Mouse (Mus musculus) common myeloid progenitor, adult 5-6 weeks (primary cell): ENCODE measurements around the gene Tmem141. TPM values are rescaled to one million over a fixed set of nuclear protein-coding genes. Genes with fewer than 3 reads are reported as not detected.

Experiments
- ATAC-seq: replicated peaks from 2 replicates; pipeline ENCODE4 v1.8.0; 2016; ENCODE audit warnings: low read depth, mild to moderate bottlenecking, moderate TSS enrichment, inconsistent platforms; ENCODE audit not compliant: poor library complexity, severe bottlenecking
- total RNA-seq: library from RNA; stranded (forward); fragments of 200-1000, 187-1606 nt; gene quantifications from 2 replicates; pipeline ENCODE4 v1.2.3, GENCODE M21; 2017

Tmem141 gene
- total RNA-seq, 1 experiment from 2014 or later = 6.4 TPM

DNA sequence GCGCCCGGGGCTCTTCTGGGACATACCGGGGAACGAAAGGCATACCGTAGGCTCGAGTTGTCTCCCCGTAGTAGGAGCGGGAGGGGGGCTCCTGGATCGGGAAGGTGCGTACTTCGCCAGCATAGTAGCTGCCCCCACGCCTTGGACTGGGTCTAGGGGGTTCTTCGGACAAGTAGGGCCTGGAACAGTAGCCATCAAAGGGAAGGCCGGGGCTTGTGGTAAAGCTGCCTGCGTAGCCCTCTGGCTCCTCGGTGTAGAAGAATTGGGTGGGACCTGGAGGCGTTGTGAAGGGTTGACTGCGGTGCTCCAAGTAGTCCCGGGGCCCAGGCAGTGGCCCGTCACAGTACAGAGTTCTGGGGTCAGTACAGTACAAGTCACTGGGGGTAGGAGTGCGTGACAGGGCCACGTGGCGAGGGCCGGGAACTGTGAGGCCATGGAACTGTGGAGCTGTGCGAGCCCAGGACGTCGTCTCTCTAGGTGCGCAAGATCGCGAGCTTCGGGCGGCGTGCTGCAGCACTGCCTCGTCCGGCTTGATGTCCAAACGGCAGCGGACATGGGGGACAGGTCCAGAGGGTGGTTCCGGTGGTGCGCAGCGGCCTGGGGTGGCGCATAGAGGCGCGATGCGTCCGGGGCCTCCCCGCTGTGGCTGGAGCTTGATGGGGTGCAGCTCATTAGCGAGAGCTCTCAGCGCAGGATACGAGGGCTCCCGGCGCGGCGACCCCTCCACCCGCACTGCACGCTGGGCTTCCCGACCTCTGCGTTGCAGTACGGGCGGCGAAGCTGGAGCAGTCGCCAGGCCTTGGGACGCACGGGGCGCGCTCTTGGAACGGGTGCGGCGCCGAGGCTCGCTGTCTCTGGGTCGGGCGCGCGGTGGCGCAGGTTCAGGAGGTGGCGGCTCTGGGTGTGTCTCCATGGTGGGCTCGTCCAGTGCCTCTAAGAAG lies 42.7 kb downstream of the Tmem141 start:
- ATAC-seq = no peak

DNA sequence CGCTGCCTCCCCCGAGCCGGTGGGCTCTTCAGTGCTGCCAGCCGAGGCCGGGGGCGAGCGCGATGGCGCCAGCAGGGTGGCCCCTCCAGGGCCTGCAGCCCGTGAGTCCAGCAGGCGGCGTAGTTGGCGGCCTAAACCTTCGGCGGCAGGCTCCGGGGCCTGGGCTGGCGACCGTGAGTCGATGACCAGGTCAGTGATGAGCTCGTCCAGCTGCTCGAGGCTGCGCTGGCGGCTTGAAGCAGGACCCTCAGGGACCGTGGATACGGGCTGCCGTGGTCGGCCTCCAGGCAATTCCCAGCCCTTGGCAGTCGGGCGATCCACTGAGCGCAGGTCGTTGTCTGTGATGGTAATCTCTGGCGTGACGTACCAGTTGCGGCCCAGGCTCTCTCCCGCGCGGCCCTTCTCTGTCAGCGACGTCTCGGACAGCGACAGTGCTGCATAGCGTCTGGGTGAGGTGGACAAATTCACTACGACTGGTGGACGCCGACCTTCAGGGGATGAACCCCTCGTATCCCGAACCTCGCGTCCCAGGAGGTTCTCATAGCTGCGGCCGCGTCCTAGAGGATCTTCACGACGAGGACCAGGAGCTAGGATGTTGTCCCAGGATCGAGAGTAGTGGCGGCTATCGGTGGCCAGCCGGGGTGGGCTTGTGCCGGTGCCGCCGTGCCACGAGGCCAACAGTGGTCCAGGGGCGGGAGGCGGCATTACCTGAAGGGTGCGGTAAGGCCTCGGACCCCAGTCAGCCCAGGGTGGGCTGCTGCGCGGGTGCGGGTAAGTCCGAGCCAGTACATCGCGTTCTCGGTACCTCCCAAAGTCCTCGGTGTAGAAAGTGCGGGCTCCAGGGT lies 43.6 kb downstream of the Tmem141 start:
- ATAC-seq = no peak

DNA sequence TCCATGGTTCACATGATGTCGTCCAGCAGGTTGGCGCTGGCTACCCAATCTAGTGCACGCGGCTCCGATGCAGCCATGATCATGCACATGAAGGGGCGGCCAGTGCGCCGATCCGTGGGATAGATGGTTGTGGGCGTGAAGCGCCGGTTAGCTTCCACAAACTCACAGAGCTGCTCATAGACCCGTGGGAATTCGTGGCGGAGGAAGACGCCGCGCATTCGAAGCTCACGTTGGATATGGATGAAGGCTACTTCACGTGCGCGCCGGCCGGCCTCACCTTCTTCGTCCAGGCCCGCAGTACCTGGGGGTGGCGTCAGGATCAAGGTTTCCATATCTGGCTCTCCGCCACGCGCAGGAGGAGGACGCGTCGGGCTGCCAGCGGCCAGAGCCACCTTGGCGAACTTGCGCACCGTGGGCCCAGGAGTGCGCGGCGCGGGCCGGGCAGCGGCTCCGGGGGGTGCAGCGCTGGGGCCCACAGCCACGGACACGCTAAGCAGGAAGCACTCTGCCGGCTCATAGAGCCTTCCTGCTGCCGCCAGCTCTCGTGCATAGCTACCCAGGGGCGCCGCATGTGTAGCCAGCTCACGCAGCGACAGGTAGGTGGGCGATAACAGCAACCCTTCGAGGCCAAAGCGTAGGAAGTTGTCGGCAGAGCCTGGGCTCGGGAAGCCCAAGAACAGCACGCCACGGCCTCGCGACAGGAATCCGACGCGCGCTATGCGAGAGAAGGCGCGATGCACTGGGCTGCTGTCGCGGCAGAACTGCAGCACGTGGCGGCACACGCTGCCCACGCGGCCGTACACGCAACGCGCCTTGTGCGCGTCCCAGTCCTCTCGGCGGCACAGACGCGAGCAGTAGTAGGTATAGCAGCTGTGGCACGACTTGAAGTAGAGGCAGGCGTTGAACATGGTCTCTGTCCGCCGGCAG lies 44.6 kb downstream of the Tmem141 start:
- ATAC-seq = no peak

DNA sequence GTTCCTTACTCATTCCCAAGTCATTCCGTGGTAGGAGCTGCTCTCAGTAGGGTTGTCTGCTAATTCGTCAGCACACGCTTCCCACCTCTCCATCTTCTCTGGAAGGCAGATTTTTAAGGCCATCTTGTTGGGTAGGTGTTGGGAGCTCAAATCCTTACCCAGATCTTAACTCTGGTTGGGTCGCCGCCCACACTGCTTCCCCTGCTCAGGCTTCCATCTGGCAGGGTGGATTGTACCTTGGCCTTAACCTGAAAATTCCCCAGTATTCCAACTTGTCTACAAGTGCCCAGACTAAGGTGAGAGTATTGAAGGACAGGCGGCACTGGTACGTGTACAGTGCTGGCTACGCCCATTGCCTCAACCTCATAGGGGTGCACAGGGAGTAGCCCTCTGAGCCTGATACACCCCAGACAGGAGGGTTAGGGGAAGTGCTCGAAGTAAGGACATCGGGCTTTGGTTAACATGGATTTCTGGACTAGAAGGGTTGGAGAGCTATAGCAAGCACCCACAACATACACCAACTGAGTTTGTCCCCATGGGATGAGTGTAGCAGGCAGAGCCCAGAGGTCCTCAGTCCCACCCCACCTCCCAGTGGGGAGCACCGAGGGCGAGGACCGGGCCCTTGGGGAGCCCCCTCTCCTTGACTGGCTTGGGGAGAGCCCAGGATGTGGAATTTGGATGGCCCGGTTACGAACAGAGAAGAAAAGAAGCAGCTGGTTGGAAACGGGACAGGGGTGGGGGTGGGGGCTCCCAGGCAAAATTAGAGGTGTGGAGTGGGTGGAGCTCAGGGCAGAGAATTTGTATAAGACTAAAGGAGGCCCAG lies 45.6 kb downstream of the Tmem141 start:
- no peak for ATAC-seq

DNA sequence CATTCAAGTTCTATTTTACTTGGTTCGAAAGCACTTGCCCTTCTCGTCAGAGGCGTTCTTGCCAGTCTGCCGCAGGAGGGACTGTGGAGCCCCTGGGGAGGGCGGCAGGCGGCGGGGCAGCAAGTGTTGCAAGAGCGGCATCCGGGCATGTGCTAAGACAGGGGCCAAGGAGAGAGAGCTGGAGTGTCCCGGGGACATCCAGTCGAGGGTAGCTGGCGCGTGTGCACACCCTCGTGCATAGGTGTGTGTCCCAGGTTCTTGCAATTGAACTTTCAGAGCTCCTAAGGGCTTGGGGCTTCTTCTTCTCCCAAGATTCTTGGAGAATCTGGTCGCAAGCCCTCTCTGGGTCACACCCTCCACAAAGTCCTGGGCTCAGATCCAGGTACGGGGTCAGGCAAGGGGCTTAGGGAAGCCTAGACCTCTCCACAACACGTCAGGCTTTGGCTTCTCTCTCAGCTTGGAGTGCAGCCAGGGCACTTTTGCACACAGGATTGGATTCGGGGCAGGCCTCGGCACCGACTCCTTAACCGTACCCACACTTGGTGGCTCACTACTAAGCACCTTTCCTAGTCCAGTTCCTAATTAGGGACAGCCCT lies 46.3 kb downstream of the Tmem141 start:
- 0 out of 2 replicates have a peak, but pooled peaks have one; percentile 13 for ATAC-seq

DNA sequence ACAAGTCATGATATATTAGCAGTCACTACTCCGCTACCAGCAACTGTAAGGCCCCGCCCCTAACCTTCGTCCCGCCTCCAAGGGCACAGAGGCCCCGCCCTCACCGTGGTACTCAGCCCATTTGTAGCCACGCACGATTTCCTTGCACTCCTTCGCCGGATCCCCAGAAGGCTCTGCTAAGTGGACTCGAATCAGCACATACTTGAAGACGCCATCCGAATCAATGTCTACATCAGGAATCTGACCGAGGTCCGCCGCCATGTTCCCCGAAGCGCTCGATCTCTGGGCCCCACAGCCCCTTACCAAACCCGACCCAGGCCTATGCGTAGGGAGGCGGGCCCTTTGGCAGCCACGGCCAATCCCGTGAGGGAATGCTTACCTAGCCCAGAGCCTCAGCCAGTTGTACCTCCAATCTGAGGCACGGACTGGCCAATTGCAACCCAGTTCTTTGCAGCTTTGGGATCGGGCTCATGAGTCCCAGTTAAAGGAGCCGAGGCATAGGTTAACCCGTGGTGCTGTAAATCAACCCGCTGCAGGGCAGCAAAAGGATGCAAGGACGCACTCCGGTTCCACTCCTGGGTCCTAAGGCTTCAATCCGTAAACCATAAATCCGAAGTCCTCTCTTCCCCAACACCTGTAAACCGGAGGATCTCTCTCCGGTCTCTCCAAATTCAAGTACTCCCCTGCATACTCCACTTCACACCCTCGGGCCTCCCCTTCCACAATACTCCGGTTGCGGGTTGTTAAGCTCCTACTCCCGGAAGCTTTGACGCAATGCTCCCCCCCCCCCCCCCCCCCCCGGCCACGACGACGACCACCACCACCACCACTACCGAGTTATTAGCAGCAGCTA lies 47.0 kb downstream of the Tmem141 start, which contains the start of the genes Mamdc4 and Phpt1:
Gene Mamdc4, minus strand, starts transcription at position 267 of the 853 bp plus-strand sequence.
Gene Phpt1, minus strand, starts transcription at position 646 of the 853 bp plus-strand sequence.
- peak; percentile 90 for ATAC-seq

DNA sequence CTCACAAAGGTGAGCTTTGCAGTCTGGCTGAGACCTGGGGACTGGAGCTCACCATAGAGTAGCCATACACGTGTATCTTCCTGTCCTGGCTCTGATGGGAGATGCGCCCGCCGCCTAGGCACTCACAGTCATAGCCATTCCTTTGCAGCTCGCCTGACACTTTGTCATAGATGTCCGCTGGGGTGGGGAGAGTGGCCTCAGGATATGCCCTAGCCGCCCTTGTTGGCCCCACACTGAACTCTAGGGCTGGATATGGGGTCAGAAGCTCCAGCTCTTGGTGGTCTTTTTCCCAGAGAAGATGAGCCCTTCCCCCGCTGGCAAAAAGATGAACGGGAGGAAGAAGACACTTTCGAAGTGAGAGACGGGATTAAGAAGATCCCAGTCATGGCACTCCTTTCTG lies 47.7 kb downstream of the Tmem141 start:
- ATAC-seq = no peak

DNA sequence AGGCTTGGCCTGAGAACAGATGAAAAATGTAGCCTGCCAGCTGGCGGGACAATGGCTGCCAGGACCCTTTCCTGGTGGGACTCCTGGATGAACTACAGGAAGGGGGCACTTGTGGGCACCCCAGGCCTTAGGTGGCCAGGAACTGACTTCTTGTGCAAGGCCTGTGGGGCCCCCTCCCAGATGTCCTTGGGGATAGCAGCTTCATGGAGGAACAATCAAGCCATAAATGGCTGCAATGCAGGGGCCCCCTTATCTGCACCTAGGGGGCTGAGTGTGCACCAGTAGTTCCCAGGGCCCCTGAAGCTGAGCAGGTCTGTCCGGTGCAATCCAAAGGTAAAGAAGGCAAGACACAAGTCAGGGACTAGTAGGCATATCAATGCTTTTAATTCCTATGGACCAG lies 48.7 kb downstream of the Tmem141 start:
- no peak for ATAC-seq

DNA sequence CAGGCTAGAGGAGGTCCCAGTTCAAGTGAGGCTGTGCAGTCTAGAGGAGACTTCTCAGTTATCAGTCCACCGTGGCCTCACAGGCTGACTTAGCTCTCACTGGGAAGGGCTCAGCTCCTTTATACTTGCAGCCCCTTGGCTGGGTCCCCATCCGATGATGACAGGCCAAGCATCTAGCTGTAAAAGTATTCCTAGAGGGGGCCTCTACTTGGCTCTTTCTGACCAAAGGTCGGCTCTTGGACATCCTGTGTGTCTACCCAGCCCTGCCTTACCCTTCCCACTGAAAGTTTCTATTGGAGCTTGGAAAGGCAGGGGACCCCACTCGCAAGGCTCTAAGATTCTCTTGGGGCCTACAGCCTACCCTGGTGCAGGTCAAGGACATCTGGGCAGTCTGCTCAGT lies 50.6 kb downstream of the Tmem141 start:
- ATAC-seq = no peak

Other genes with a start within 250 kb of the Tmem141 start
- 15.1 and 17.4 TPM in 2 replicates for gene Sapcd2, start 249.7 kb downstream of the Tmem141 start, total RNA-seq
- gene Entpd2, start 226.1 kb downstream of the Tmem141 start, total RNA-seq = not detected in 2 replicates
- gene Npdc1, start 222.7 kb downstream of the Tmem141 start, total RNA-seq = 0.64 TPM in 1 of 2 replicates, not detected in the other
- gene Fut7, start 198.7 kb downstream of the Tmem141 start, total RNA-seq = 23.5 and 27.8 TPM in 2 replicates
- gene Abca2, start 193.3 kb downstream of the Tmem141 start, total RNA-seq = 31.5 and 49.9 TPM in 2 replicates
- gene Clic3, start 165.2 kb downstream of the Tmem141 start, total RNA-seq = not detected in 2 replicates
- gene Paxx, start 160.9 kb downstream of the Tmem141 start, total RNA-seq = 19.8 and 29.1 TPM in 2 replicates
- gene Ptgds, start 152.0 kb downstream of the Tmem141 start, total RNA-seq = 4.1 TPM in 1 of 2 replicates, not detected in the other
- not detected in 2 replicates for gene Lcn12, start 128.1 kb downstream of the Tmem141 start, total RNA-seq
- gene Fbxw5, start 121.3 kb downstream of the Tmem141 start, total RNA-seq = 16.6 and 21.4 TPM in 2 replicates
- gene C8g, start 120.3 kb downstream of the Tmem141 start, total RNA-seq = 0.19 and 2.7 TPM in 2 replicates
- 11.5 and 15.8 TPM in 2 replicates for gene Traf2, start 75.1 kb downstream of the Tmem141 start, total RNA-seq
- 57.2 and 84.7 TPM in 2 replicates for gene Edf1, start 64.2 kb downstream of the Tmem141 start, total RNA-seq
- gene Mamdc4, start 47.2 kb downstream of the Tmem141 start, total RNA-seq = 3.4 TPM in 1 of 2 replicates, not detected in the other
- gene Phpt1, start 46.8 kb downstream of the Tmem141 start, total RNA-seq = 33.5 and 40.8 TPM in 2 replicates
- gene Ajm1, start 40.2 kb downstream of the Tmem141 start, total RNA-seq = 0.55 TPM in 1 of 2 replicates, not detected in the other
- gene Rabl6, start 13.5 kb downstream of the Tmem141 start, total RNA-seq = 78.2 and 83.9 TPM in 2 replicates
- not detected in 2 replicates for gene Ccdc183, start 4.3 kb downstream of the Tmem141 start, total RNA-seq
- gene Fcna, start 6.0 kb upstream of the Tmem141 start, total RNA-seq = 1.6 and 2.4 TPM in 2 replicates
- not detected in 2 replicates for gene Lcn8, start 31.1 kb upstream of the Tmem141 start, total RNA-seq
- not detected in 2 replicates for gene Lcn5, start 35.9 kb upstream of the Tmem141 start, total RNA-seq
- gene Lcn6, start 54.8 kb upstream of the Tmem141 start, total RNA-seq = not detected in 2 replicates
- not detected in 2 replicates for gene Lcn10, start 60.7 kb upstream of the Tmem141 start, total RNA-seq
- gene Obp2a, start 78.0 kb upstream of the Tmem141 start, total RNA-seq = not detected in 2 replicates
- 7.8 and 9.7 TPM in 2 replicates for gene Bmyc, start 84.7 kb upstream of the Tmem141 start, total RNA-seq
- gene Obp2b, start 115.0 kb upstream of the Tmem141 start, total RNA-seq = not detected in 2 replicates
- not detected in 2 replicates for gene Lcn3, start 143.6 kb upstream of the Tmem141 start, total RNA-seq
- not detected in 2 replicates for gene Lcn11, start 155.0 kb upstream of the Tmem141 start, total RNA-seq
- not detected in 2 replicates for gene Gm13539, start 160.3 kb upstream of the Tmem141 start, total RNA-seq
- not detected in 2 replicates for gene Glt6d1, start 193.8 kb upstream of the Tmem141 start, total RNA-seq
- gene Lcn9, start 201.1 kb upstream of the Tmem141 start, total RNA-seq = not detected in 2 replicates
- not detected in 2 replicates for gene Sohlh1, start 225.2 kb upstream of the Tmem141 start, total RNA-seq
- not detected in 2 replicates for gene Kcnt1, start 241.7 kb upstream of the Tmem141 start, total RNA-seq